Mouse (Mus musculus): ENCODE measurements around the gene Phldb2.

The Phldb2 gene

GRCm38 (mm10) chr16:45953394-45953793 lies at the start of gene Phldb2:
Gene Phldb2, minus strand, starts transcription at chr16:45953598.
- DNase-seq (ENCODE audit: low spot score) = no peak

GRCm38 (mm10) chr16:46001550-46002166 lies 48.3 kb upstream of the Phldb2 start:
- no peak for DNase-seq (ENCODE audit: low spot score)

- no peak for DNase-seq (ENCODE audit: low spot score)
Observed at GRCm38 (mm10) chr16:46000976-46001375, 47.6 kb upstream of the Phldb2 start.

- DNase-seq (ENCODE audit: low spot score) = no peak
Observed at GRCm38 (mm10) chr16:45999374-46000191, 46.2 kb upstream of the Phldb2 start.

- DNase-seq (ENCODE audit: low spot score) = no peak
Observed at GRCm38 (mm10) chr16:45998231-45998630, 44.8 kb upstream of the Phldb2 start.

- DNase-seq (ENCODE audit: low spot score) = no peak
Observed at GRCm38 (mm10) chr16:45990901-45991676, 37.7 kb upstream of the Phldb2 start.

GRCm38 (mm10) chr16:45986236-45986635 lies 32.8 kb upstream of the Phldb2 start:
- no peak for DNase-seq (ENCODE audit: low spot score)

GRCm38 (mm10) chr16:45984610-45985606 lies 31.5 kb upstream of the Phldb2 start:
- no peak for DNase-seq (ENCODE audit: low spot score)

- DNase-seq (ENCODE audit: low spot score) = no peak
Observed at GRCm38 (mm10) chr16:45976251-45976650, 22.9 kb upstream of the Phldb2 start.

- peak; percentile 35 for DNase-seq (ENCODE audit: low spot score)
Observed at GRCm38 (mm10) chr16:45973959-45974686, 20.7 kb upstream of the Phldb2 start.

- DNase-seq (ENCODE audit: low spot score) = no peak
Observed at GRCm38 (mm10) chr16:45970187-45970586, 16.8 kb upstream of the Phldb2 start.

- DNase-seq (ENCODE audit: low spot score) = no peak
Observed at GRCm38 (mm10) chr16:45968716-45969115, 15.3 kb upstream of the Phldb2 start.

GRCm38 (mm10) chr16:45967471-45967870 lies 14.1 kb upstream of the Phldb2 start:
- peak; percentile 80 for DNase-seq (ENCODE audit: low spot score)

GRCm38 (mm10) chr16:45966604-45967003 lies 13.2 kb upstream of the Phldb2 start:
- DNase-seq (ENCODE audit: low spot score) = no peak

GRCm38 (mm10) chr16:45964777-45965176 lies 11.4 kb upstream of the Phldb2 start:
- no peak for DNase-seq (ENCODE audit: low spot score)

GRCm38 (mm10) chr16:45963837-45964236 lies 10.4 kb upstream of the Phldb2 start:
- DNase-seq (ENCODE audit: low spot score) = no peak

GRCm38 (mm10) chr16:45963088-45963487 lies 9.7 kb upstream of the Phldb2 start:
- DNase-seq (ENCODE audit: low spot score) = no peak

- DNase-seq (ENCODE audit: low spot score) = no peak
Observed at GRCm38 (mm10) chr16:45960978-45961377, 7.6 kb upstream of the Phldb2 start.

GRCm38 (mm10) chr16:45956390-45956950 lies 3.1 kb upstream of the Phldb2 start:
- no peak for DNase-seq (ENCODE audit: low spot score)

GRCm38 (mm10) chr16:45952501-45952900 lies 897 bp downstream of the Phldb2 start:
- no peak for DNase-seq (ENCODE audit: low spot score)
